Mouse (Mus musculus) c-Kit-positive CD71-negative TER-119-negative erythroid progenitor cells, embryonic 14.5 days (primary cell): Measurements from ENCODE around the gene Cyp26a1.

Source experiments
- DNase-seq: peaks from one replicate; pipeline ENCODE4 v3.0.0-alpha.2; 2013; ENCODE audit warnings: low read depth

Gene Cyp26a1

DNA sequence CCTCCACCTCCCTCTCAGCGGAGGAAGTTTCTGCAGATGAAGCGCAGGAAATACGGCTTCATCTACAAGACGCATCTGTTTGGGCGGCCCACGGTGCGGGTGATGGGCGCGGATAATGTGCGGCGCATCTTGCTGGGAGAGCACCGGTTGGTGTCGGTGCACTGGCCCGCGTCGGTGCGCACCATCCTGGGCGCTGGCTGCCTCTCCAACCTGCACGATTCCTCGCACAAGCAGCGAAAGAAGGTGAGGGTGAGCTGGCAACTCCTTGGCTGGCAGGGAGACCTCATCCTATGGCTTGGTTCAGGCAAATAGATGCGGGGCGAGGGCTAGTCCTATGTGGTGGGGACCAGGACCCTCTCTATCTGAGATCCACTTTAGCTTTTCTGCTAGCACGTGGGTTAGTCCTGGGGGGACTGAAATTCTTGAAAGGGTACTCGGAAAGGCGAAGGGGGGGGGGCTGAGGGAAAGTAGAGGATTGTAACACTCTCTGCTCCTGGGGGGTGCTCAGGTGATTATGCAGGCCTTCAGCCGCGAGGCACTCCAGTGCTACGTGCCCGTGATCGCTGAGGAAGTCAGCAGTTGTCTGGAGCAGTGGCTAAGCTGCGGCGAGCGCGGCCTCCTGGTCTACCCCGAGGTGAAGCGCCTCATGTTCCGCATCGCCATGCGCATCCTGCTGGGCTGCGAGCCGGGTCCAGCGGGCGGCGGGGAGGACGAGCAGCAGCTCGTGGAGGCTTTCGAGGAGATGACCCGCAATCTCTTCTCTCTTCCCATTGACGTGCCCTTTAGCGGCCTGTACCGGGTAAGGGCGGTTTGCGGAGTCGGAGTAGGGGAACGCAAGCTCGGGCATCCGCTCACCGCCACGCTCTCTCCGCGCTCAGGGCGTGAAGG, 919 bp downstream of the Cyp26a1 start:
- no peak for DNase-seq

DNA sequence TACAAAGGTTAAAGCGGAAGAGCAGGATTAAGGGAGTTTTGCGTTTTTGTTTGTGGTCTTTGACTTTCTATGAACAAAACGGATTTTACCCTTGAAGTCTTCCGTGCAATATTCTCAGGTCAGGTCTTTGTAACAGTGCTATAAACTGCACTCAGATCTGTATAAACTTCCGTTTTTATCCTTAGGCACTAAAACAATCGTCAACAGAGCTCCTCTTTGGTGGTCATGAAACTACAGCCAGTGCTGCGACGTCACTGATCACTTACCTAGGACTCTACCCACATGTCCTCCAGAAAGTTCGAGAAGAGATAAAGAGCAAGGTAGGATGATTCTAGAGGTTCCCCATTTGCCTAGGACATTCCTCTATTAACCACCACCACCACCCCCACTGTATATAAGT, 2.1 kb downstream of the Cyp26a1 start:
- no peak for DNase-seq

DNA sequence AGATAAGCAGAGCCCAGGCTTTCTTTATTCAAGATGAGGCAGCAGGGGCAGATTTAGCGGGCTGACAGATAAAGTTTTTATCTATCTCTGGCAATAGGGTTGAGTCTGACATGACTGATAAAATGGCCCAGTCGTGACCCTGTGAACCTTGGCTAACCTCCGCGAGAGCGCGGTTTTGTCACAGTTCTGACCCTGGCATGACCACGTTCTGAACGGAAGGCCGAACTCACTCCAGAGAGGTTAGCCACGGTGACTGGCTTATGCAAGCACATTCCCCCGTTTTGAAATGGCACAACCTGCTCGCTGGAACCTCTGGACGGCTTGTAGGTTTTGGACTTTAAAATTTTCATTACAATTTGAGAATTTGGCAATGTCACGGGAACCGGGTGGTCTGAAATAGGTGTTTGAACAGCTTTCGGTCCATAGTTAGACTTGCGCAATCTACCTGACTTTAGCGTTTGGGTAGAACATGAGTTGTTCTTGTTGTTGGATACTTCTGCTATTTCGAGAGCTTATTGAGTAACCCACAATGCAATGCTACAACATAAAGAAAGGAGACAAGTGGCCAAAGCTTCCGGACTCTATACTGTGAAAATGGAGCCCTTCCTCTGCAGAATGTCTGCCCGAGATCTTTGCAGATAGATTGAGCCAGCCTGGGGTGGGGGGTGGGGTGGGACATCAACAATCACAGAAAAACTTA, 4.9 kb downstream of the Cyp26a1 start:
- DNase-seq, result no peak

DNA sequence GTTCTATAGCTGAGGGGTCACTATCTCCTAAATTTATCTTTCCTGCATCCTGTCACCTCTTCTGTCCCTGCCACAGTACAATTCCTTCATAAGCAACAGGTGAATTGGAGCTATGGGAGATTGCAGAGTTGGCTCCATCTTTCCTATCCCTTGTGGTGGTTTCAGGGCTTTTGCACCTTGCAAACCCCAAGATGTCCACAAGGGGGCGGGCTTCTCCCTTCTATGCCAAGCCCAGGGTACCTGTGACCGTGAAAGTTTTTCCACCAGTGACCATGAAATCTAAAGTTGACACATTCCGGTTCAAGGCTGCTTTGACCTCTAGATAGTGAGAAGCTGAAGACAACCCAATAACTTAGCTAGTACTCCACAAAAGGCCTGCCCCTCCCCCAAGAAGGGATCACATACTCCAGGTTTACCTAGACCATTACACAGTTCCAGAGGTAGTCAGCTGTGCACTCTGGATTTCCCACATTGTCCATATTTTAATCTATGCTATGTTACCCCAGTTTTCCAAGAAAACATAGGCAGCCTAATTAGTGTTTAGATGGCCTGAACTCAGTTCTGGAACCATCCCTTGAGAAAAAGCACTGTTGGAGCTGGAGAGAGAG, 6.4 kb downstream of the Cyp26a1 start:
- DNase-seq, result no peak

DNA sequence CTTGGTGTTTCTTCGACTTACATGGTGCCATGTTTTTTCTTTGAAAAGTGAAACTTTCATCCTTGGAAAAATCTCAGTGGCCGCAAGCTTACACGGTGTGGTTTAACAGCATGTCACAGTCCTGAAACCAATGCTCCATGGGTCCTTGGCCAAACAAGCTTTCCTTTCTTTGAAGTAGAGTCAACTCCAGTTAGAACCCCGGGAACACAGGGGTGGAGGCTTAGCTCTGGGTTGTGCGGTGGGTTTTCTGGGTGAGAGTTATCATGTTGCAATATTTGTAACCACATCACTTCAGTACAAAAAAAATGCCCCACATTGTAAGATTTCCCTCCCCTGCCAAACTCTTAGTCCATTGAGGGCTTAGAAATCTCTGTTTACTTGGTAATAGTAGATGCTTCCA, 8.1 kb downstream of the Cyp26a1 start:
- no peak for DNase-seq

DNA sequence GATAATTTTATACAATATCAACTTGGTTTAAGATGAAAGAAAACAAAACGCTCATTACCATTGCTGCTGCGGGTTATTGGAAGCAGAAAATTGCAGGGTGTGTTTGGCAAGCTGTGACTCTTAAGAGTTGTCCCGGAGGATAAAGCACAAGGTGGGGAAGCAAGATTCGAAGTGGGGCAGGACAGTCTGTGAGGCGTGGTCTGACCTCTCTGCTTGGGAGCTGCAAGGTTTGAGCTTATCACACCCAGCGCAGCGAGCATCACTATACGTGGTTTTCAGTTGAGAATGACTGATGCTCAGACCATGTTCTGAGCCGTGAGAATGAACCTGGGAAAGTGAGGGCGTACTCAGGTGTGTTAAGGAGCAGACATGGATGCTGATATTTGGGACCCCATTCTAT, 17.1 kb downstream of the Cyp26a1 start:
- no peak for DNase-seq

DNA sequence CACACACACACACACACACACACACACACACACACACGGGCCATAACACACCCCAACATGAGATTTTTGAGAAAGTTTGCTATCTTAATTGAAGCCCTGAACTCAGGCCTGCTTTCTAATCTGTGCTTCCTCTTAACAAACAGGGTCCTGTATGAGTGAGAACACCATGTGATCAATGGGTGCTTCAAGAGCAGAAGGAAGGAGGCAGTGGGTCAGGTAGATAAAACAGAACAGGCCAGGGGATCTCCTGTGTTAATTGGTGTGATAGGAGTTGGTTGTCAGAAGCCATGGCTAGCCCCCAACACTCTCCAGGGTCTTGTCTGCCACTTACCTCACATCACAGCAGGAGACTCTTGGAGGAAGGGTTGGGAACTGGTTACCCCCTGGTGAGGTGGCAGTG, 18.4 kb downstream of the Cyp26a1 start:
- DNase-seq, result no peak

DNA sequence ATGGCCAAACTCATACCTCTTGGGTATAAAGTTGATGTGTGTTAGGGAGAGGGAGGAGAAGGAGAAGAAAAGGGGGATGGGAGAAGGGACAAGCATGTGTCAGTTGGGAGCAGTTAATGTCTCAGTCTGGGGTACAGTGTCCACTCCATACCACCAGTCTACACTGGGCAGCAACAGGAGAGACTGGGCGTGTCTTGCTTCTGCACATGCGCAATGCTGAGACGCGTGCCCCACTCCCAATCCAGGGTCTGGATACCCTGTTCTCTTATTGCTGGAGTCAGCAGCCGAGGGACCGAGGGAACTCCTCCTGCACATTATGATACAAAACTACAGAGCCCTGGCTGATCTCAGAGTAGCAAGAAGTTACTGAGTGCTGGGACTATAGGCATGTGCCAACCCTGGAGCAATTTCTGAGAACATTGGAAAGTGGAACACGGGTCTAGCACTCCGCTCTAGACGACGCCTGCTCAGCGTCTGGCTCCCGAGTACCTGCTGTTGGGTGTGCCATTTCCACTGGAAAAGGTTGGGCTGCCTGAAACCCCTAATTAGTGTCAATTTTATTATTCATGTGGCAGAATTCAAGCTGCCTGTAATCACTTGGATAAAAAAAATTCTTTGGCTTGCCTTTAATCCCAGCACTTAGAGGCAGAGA, 19.1 kb downstream of the Cyp26a1 start:
- no peak for DNase-seq

DNA sequence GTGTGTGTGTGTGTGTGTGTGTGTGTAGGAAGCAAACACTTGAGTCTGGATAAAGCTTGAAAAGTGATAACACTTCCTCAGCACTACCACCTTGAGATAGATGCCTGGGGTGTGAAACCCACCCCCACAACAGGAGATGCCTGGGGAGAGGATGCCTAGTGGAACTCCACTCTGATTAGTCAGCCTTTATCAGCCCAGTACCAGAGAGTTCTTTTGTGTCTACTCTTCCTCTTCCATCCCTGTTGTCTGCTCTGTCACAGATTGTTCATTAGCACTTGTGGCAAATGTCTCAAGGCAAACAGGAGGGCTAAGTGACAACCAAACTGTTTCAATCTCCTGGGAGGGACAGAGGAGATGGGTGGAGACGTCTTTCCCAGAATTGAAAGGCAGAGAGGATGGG, 21.6 kb downstream of the Cyp26a1 start:
- DNase-seq, result no peak

DNA sequence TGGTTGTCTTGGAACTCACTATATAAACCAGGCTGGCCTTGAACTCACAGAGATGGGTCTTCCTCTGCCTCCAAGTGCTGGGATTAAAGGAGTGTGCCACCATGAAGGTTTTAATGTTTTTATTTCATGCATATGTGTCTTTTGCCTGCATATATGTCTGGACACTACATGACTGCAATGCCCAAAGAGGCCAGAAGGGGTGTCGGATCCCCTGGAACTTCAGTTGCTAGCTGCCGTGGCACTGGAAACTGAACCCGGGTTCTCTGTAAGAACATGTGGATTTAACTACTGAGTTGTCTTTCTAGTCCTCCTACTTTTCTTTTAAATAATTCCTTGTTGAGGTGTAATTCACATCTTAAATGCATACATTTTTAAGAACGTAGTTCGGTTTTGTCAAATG, 27.0 kb downstream of the Cyp26a1 start:
- no peak for DNase-seq

DNA sequence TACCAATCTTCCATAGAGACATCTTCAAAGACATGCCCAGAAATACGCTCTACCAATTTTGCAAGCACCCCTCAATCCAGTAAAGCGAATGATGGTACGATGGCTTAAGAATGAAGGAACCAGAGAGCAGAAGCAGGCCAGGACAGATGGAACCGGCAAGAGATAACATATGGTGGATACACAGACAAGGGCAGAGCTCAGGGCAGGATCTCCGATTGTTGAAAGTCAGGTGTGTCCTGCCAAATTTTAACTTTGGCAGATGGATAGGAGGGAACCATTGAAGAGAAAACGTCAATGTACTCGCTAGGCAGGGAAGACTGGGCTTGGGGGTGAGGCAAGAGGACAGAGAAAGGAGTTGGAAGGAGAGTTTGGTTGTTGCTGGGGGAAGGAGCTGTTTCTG, 29.0 kb downstream of the Cyp26a1 start:
- DNase-seq, result no peak

DNA sequence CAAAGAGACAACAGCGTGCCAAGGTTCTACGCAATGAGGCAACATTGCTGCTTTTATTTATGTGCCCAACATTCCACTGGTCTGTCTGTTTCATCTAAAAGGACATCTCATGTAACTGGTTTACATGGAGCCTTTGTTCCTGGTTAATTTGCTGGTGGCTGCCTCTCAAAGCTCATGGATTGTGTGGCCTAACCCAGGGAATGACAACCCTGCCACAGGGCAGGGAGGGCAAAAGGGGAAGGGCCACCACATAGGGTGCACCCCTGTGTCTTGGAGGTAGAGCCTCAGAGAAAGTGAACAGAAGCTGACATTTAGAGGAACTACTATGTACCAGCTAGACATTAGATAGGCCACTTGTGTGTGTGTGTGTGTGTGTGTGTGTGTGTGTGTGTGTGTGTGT, 29.8 kb downstream of the Cyp26a1 start:
- no peak for DNase-seq

DNA sequence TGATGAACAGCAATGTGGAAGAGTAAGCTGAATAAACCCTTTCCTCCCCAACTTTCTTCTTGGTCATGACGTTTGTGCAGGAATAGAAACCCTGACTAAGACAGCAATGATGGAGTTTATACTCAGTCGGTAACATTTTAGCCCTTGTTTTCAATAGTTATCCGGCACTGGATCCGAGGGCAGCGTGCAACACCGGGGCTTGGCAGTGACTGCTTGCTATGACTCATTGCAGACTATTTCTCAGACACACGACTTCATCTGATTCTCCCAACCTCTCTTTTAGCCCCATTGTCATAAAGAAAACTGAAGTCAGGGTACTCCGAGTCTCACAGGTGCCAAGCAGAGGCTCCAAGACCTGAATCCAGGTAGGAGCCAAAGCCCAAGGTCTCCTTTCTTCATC, 37.8 kb downstream of the Cyp26a1 start:
- DNase-seq, result no peak

DNA sequence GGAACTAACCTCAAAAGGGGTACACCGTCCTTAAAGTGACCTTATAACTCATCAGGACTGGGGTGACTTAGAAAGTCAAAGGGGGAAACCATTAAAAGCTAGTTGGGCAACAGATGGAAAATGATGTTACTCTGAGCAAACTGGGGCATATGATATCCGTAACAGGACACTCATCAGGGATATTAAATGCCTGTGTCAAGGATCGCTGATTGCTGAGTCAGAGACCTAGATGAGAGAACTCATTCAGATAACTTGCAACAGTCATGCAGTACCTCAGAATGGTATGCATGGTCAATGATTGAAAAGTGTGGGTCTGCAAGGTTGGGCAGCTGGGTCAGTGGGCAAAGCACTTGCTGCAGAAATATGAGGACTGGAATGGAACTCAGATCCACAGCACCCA, 41.0 kb downstream of the Cyp26a1 start:
- DNase-seq, result no peak

DNA sequence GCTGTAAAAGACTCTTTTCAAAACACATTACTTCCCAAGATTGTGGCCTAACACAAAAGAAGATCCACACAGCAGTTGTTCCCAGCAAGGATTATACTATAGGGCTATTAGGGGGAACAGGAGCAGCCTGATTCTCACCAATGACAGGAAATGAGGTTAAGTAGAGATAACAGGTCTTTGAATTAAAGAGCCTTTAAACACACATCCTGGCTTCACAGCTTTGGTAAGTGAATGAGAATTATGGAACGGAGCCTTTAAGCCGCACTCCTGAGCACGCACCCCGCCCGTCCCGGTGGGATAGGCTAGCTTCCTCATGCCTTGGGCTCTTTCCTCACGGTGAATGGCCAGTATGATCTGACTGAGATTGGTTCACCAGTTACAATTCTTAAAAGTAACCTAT, 42.4 kb downstream of the Cyp26a1 start:
- no peak for DNase-seq
